Mouse (Mus musculus): ENCODE results near the gene Rreb1.

DNA sequence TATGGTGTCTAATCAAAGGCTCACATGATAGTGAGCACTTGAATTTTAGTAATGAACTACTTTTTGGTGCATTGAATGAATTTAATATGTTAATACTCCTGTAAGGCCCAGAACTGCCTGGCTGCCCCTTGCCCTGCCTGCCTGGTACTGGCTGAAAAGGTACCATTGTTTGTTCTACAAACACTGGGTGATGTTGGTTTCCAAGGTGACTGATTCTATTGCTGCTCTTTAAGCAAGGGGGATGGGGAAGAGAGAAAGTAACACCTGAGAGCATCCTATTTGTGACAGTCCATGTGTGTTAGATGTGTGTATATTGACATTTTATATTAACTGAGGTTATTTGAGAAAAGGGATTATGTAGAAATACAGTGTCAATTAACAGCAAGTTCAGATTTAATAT, 77.6 kb downstream of the Rreb1 start:
- TF ChIP-seq CTCF (IDR thresholded peaks at IDR 0.05; ENCODE audit: control insufficient read depth, insufficient read depth, insufficient replicate concordance, low read depth, low read length) (no peak), POLR2A (IDR thresholded peaks at IDR 0.05; ENCODE audit: control insufficient read depth, low read depth, low read length) (no peak)
